Comparison of ENCODE assay signal across 10 mouse cellular contexts in the genomic region with DNA sequence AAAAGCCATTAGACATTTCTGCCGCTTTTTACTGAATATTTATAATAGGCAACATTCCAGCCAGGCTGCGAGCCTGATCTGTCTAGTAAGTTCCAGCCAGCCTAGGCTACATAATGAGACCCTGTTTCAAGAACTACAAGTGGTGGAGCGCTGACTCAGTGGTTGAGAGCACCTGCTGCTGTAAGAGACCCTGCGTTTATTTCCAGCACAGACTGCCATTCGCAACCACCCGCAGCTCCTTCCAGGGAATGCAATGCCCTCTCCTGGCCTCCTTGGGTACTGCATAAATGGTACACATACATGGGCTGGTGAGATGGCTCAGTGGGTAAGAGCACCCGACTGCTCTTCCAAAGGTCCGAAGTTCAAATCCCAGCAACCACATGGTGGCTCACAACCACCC. TPM values are rescaled to one million over a fixed set of nuclear protein-coding genes. Genes with fewer than 3 reads are reported as not detected.
DNase-seq lines count a peak whose midpoint lies in the region; TF ChIP-seq lines count a peak whose summit lies in the region.
"Had no signal": no experiment of that assay in that cellular context is flagged by ENCODE, and none has a peak within 500 bp of the region (broad histone marks: within the 10 kb centered on the region; RNA-seq: fewer than 3 reads in every experiment).

No protein-coding gene starts in this region.

- no peak overlapping the region for H3K4me3 ChIP-seq in gastrocnemius, adult 2 months
- H3K4me3 ChIP-seq: hindbrain, embryonic 15.5 days; lung, embryonic 15.5 days had no signal

- TF ChIP-seq CTCF in gastrocnemius, adult 2 months (IDR thresholded peaks at IDR 0.05) = peak; percentile 39; the same call in 1 of the 2 replicates

- no peak overlapping the region for H3K27ac ChIP-seq in gastrocnemius, adult 2 months
- H3K27ac ChIP-seq: hindbrain, embryonic 15.5 days had no signal

- intact Hi-C loops in gastrocnemius, adult 2 months (cut with DNase I) = no loop called here

- peak; percentile 18 for DNase-seq in gastrocnemius, adult 2 months
- DNase-seq in gastrocnemius, postnatal 10 days = no peak
- peak; percentile 60 for DNase-seq in lung, postnatal 10 days
- DNase-seq in lung, postnatal 4 days = no peak
- DNase-seq in ZHBTc4 (ENCODE audit: low read depth, low spot score) = peak; percentile 91
- DNase-seq in naive thymus-derived CD4-positive, alpha-beta T cell, adult 2 months (ENCODE audit: low read depth) = peak; percentile 55
- DNase-seq in gastrocnemius, adult 18-20 months (ENCODE audit: low spot score) = no peak
- no peak for DNase-seq in cerebellum, postnatal 36 days

RNA-seq across cellular contexts. Expression of a gene that starts 18.8 kb away (rescaled TPM):
- total RNA-seq in gastrocnemius, adult 2 months (2021) = 10 to 100 TPM; 43.8 to 51.9 TPM
- total RNA-seq in gastrocnemius, postnatal 10 days (2021) = 10 to 100 TPM; 41.5 to 49.7 TPM
- total RNA-seq in gastrocnemius, adult 18-20 months (2021) = 10 to 100 TPM; 48.5 to 48.7 TPM

RNA-seq across cellular contexts. Expression of a gene that starts 18.9 kb away (rescaled TPM):
- total RNA-seq in gastrocnemius, adult 2 months (2021) = 10 to 100 TPM; 12.4 to 25.8 TPM
- total RNA-seq in gastrocnemius, postnatal 10 days (2021) = 10 to 100 TPM; 34.9 to 45.5 TPM
- total RNA-seq in gastrocnemius, adult 18-20 months (2021) = 10 to 100 TPM; 15.2 to 20.3 TPM

Comparison
In these comparisons a context has a peak if more than half of its experiments do, and no peak if none do; other contexts are left out.
1. DNase-seq: peak in gastrocnemius, adult 2 months (single experiment), lung, postnatal 10 days (single experiment), ZHBTc4 (single experiment) and naive thymus-derived CD4-positive, alpha-beta T cell, adult 2 months (single experiment); none in gastrocnemius, postnatal 10 days (single experiment), lung, postnatal 4 days (0 of 2), gastrocnemius, adult 18-20 months (single experiment) and cerebellum, postnatal 36 days (0 of 2).